Mouse (Mus musculus): ENCODE measurements around the gene Abcf1.

DNA sequence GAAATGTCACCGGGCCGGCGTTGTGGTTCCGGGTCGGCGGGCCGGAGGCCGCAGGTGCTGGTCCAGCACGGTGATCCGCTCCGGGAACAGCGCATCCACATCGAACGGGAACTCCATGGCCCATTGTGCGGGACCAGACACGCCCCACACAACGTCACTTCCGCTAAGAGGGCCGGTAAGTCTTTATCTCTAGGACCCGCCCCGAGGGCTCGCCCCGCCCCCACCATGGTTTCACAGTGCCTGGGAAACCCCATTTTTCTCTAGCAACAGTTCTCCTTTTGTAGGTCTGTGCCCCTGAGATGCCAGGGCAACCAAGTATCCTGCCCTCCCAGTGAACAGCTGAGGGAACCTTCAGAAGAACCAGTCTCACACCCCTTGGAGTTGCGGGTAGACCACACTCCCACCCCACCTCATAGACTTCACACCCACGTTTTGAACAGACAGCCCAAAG, 59.6 kb downstream of the Abcf1 start, which contains the start of gene Atat1:
- peak; percentile 89 for TF ChIP-seq POLR2A (IDR thresholded peaks at IDR 0.05; ENCODE audit: control insufficient read depth, low read depth, low read length)
- TF ChIP-seq CTCF (IDR thresholded peaks at IDR 0.05; ENCODE audit: control insufficient read depth, insufficient read depth, insufficient replicate concordance, low read depth, low read length): 0 out of 2 replicates have a peak, but pooled peaks have one; percentile 4
